Mouse (Mus musculus) right cerebral cortex, postnatal 4 days (tissue): Measurements from ENCODE around the gene Eif4g1.

ENCODE experiments used
- DNase-seq: peaks from one replicate; pipeline ENCODE4 v3.0.0-alpha.2; 2022

Eif4g1 gene

DNA sequence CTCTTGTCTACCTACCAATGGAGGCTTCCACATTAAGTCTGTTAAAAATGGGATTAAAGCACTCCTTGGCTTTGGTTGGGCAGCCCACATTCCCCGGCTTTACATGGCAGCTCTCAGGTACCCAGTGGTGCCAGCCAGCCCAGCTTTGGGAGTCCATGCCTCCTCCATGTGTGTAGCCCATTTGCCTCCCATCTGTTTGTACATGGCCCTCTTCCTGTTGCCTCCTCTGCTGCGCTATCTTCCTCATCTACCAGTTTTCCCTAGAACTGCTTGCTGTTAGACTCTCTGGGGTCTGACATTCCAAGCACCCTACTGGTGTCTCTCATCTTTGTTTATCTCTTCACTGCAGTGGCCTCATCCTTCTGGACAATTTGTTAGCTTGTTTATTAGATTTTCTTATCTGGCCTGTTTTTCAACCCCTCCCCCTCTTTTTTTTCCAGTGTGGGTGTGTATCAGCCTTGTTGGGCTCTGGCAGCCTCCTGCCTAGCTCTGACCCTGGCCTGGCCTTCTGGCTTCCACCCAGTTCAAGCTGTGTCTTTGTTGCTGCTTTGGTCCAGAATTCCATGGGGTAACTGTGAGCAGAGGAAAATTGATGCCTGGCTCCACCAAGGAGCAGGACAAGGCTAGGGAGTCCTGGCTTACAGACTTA is 38.4 kb downstream of the Eif4g1 start:
- no peak for DNase-seq

DNA sequence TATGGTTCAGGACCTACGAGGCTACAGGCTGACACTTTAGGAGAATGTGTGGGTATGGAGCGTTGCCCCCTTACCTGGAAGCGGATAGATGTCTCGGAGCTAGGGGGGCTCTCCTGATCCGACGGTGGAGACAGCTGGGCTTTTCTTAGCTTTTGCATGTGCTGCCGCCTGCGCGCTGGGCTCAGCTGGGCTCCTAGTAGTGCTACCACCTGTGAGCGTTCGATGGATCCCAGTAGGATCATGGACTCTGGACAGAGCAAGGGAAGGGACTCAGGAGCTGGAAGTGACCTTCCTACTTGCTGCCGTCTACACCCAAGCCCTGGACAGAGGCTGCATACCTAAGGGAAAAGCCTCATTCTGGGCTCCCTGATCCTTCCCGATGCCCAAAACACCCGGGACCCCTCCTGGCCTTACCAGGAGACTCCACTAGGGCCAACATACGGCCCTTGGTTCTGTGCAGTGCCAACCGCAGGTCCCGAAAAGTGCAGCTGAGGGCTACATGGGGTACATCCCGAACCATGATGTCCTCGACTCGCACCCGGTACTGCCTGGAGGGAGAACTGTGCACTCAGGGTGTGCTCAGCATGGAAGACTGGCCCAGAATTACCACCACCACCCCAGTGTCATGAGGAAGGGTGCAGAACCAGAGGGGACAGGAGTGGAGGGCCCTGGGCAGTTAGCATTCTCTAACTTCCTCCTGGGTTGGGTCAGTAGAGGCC is 40.3 kb downstream of the Eif4g1 start:
- no peak for DNase-seq

DNA sequence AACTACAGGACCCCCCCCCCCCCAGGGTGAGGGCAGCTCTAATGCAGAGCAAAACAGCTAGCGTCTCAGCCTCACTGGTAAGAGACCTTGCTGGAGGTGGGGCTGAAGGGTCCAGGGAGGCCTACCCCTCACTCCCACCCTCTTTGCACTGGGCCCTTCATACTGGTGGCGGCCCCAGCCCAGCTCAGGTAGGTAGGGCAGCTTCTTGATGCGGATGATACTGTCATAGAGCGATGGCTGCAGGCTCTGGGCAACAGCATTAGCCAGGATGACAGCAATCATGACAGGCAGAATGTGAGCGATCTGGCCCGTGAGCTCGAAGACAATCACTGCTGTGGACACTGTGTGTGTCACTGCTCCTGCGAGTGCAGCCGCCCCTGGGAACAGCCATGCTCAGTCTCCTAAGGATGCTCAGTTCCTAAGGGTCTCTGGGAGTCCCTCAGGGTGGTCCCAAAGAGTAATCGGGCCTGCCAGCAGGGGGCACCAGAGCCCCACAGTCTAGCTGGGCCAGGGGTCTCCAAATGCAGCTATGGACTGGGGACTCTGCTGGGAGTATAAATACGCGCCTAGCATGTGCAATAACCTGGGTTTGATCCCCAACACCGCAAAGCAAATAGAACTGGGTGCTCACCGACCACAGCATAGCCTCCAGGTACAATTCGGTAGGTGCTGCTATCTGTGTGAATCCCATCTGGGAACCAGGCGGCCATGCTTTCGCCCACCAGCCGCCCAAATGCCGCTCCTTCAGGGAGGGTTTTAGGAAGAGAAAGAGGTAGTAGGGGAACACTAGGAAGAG is 41.0 kb downstream of the Eif4g1 start:
- DNase-seq, result peak; percentile 86

DNA sequence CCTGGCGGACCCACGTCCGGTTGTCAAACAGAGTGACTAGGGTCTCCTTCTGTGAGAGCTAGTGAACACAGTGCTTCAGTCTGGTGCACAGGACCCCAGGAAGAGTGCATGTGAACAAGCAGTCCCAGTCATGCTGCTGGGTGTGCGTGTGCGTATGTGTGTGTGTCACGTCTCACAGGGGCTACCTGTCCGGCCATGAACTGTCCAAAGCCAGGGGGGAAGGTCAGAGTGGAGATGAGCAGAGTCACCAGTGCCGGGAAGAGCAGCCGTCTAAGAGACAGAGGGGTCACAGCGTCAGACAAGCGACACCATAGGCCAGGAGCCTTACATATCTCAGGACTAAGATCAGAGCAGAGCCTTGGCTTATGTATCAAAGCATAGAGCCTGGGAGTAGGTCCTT is 42.3 kb downstream of the Eif4g1 start:
- no peak for DNase-seq

DNA sequence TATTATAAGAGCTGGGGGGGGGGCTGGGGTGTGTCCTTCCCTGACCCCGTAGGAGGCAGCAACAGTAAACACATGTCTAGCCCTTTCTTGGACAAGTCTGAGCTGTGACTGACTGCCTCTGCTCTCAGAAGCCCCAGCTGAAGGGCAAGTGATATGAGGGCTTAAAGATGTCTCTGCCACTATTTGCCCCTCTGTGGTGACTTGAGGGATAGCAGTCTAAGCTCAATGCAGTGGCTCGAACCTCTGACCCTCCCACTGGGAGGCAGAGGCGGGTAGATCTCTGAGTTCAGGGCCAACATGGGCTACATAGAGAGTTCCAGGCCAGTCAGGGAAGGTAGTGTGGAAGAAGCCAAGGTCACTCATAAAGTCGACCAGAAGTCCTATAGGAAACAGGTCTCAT is 42.7 kb downstream of the Eif4g1 start:
- no peak for DNase-seq

DNA sequence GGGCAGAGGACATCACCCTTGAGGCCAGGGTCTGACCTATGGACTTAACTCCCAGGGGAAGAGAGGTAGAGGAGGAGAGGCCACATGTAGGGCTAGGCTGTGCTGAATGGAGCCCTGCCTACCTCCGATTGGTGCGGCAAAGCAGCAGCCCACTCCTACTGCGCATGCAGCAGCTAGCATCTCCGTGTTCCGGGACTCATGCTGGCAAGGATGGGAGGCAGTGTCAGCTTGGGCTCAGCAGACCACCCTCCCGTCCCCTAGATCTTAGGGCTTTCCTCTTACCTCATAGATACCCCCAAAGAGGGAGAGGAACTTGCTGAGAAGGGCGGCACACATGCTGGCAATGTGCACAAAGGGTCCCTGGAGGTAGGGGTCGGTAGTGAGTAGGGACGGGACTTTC is 44.1 kb downstream of the Eif4g1 start:
- no peak for DNase-seq

DNA sequence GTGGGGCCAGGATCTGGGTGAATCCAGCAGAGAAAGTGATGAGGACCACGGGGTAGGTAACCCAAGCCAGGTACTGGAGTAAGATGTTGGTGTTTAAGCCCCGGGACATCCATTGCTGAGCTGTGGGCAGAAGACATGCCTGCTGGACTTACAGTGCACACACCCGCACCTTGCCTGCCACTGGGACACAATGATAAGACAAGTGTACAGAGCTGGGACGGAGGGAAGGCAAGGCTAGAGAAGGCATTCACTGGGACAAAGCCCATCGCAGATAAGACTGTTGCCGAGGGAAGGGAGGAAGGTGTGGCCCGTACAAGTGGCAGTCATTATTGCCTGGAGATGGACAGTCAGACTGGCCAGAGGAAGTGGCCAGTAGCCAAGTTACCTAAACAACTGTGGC is 44.8 kb downstream of the Eif4g1 start:
- no peak for DNase-seq

DNA sequence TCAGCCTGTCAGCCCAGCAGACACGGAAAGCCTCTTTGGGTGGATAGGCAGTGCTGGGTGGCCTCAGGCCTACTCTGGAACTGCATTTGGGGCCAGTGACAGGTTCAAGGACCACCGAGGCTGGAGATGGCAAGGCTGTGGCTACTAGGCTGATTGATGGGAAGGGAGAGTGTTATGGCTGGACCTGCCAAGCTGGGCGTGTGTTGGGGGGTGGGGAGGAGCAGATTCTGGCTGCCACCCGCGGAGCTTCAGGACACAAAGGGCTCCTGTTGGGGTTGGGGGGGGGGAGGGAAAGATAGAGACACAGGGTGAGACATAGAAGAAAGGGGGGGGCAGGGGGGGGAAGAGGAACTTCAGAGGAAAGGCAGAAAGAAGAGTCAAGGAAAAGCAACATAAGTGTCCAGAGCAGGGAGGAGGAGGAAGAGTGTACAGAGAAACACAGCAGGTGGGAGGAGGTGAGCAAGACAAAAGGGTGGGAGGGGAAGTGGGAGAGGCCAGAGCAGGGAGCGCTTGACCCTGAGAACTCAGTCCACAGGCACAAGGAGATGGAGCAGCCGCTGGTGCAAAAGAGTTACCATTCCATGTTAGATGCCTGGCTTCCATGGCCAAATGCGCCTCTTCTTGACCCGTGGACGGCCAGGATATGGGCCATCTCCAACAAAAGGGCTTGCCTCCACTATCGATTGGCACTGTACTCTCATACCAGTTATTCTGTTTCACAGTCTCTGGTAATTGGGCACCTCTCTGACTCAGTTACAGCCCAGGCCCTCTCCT is 46.4 kb downstream of the Eif4g1 start:
- DNase-seq, result no peak

DNA sequence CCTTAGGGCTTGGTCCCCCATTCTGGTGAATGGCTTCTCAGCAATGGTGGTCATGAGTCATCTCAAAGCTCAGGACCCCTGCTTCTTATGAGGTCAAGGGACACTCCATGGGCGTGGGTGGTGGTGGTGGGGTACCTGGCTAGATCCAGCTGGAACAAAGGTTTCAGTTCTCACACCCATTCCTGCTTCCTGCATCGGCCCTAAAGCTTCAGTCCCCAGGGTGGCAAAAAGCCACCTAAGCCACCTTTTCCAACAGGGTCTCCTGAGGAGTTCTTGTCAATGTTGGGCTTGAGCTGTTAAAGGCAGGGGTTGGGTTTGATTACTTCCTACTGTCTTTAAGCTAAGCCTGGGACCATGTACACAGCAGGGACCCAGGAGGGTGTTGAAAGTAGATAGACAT is 47.0 kb downstream of the Eif4g1 start:
- DNase-seq, result no peak

DNA sequence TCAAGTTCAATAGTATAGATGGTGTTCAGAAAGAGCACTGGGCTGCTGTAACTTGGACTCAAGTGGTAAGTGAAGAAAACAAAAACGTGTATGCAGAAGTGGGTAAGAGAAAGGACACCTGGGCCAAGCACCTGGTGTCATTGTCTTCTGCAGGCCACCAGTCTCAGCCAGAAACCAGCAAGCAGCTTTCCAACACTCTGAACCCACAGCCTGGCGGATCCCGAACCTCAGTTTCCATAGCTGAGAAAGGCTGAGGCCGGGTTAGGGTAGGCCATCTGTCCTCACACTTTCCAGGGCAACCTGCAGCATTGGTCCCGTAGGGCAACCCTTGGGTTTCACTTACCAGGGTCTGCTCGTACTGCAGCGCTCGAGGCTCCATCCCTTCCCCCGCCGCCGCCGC is 47.5 kb downstream of the Eif4g1 start:
- no peak for DNase-seq

DNA sequence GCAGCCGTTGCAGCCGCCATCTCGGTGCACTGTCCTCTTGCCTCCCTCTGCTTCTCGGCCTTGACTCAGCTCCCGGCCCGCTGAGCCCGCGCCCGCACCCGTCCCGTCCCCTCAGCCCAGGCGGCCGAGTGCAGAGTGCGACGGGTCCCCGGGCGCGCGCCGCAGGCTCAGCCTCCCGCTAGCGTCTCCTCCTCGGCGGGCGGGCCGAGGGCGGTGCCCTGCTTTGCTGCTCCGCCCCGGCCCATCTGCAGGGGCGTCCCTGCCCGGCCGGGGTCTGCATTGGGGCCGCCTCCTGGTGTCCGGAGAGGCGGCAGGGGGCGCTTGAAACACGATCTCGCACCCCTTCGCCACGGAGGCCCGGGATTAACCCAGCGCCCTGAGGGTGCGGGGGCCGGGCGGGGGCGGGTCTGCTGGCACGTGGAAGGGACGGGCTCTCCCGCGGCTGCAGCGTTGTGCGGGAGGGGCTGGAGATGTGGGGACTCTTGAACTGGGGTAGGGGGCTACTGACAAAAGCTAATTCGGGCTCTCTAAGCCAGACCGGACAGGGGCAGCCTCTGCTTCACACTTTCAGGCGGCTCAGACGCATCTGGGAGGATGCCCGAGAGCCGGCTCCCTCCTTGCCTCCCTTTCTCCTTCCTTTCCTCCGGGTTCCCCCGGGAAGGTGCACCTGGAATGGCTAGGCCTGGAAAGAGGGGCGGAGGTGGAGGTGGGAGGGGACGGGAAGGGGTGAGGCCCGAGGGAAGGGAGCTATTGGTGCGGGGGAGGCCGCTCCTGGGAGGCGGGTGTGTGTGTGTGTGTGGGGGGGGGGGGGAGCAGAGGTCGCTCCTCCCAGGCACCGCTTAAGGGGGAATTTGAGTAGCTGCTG is 48.1 kb downstream of the Eif4g1 start:
- DNase-seq, result peak; percentile 78

DNA sequence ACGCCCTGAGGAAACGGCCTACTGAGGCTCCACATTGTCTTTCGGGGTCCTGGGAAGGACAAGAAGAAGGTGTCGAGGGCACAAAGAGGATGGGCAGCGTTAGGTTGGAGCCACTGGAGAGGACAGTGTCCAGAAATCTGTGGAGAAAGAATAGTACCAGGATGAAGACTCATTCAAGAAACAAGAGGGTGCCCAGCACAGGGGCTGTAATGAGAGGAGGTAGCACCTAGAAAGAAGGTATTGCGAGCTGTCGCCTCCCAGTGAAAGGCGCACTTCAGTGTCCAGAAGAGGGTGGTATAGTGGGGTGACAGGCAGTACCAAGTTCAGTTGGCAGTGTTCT is 48.7 kb downstream of the Eif4g1 start:
- DNase-seq, result no peak

DNA sequence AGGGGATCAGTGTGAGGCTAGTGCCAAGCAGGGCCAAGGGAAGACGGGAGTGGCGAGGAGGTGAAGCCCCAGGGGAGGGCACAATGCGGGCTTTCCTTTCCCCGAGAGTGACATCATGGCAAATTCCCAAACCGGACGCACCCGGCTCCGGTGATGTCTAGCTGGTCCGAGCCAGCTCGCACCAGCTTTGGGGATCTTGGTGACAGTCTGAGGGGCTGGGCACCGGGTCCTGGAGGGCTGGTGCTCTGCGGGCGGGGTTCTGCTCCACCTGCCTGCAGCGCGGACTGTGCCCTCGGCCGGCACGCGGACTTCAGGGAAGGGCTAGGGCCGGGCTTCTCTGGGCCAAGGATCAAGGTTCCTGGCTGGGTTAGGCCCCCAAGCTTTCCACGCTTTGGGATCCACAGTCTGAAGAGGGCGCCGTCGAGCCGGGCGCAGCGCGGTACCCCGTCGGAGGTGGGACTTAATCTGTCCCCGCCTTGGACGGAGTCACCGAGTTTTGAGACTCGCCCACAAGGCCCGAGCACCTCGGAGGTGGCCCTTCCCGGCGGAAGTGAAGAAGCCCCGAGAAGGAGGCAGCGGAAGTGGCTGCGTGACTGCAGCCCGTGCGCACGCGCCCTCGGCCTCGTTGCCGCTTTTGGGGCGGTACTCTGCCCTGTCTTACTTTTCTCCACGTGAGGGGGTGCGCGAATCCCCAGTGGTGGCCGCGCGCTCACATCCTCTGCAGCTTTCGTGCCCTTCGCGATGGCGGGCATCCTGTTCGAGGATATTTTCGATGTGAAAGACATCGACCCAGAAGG is 49.3 kb downstream of the Eif4g1 start, which contains the start of the genes Polr2h and Clcn2:
TSS of gene Polr2h (plus strand) at position 485 of the 797 bp plus-strand sequence.
TSS of gene Clcn2 (minus strand) at position 566 of the 797 bp plus-strand sequence.
- peak; percentile 94 for DNase-seq

DNA sequence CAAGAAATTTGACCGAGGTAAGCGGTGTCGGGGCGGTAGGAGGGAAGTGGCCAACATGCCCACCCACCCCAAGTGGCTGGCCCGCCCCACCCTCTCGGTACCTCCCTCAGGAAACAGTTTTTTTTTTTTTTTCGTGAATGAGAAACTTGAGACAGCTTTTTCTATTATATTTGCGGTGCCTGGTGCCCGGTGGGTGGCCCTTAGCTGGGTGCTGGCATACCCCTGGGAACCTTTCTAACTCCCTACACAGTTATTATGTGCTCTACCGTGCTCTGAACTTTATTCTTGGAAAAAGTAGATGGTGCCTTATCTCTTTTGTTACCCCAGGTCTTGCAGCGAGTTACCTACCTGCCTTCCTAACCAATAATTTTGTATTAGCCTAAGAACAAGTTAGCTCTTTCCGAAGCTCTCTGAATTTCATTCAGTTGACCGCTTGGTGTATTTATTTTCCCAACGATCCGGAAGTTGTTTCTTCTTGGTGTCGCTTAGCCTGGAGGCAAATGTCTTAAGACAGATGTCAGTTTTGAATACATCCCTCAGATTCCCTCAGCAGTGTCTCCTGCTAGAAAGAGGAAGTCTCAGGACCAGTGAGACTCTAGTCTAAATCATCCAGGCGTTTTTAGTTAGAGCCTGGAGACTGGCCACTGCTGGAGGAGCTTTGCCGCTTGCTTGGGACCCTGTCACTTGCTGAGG is 50.0 kb downstream of the Eif4g1 start:
- no peak for DNase-seq

DNA sequence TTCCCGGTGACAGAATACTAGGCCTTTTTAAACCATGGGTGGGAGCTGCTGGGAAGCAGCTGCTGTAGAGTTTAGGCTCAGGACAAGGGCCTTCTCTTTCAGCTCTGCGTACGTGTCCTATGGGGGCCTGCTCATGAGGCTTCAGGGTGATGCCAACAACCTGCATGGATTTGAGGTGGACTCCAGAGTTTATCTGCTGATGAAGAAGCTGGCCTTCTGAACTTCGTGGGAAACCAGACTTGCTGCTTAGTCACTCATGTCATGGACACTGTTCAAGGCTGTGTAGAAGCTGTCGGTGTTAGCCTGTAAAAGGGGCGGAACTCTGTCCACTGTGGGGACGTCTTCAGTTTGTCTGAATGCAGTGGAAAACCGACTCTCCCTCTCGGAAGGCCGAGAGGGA is 53.7 kb downstream of the Eif4g1 start:
- no peak for DNase-seq

DNA sequence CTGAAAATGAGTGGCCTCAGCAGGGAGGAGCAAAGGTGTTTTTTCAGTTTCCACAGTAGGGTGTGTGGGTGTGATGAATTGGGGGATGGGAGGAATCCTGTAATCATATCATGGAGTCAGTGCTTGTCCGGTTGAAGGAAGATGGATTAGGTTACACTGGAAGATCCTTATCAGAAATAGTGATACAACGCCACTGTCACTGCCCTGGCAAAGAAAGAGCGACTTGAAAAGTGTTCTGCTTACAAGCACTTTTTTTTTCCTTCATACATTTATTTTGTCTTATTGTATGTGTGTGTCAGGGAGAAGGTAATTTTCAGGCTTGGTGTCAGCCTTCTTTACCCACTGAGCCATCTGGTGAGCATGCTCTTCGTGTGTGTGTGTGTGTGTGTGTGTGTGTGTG is 54.6 kb downstream of the Eif4g1 start:
- DNase-seq, result no peak

DNA sequence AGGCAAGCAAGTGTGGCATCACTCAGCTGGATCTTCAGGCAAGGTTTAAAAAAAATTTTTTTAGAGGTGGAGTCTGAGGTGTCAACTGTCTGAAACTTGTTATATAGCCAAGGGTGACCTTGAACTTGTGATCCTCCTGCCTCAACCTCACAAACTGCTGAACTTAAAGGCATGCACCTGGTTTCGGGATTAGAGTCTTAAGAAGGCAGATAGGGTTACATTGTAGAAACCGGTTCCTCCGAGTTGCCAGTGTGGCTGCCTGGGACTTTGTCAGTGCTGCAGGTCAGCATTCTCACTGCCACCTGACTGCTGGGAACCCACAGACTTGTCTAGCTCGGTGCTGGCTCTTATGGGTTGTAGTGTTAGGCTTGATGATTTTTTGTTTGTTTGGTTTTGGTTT is 55.1 kb downstream of the Eif4g1 start:
- DNase-seq, result no peak

DNA sequence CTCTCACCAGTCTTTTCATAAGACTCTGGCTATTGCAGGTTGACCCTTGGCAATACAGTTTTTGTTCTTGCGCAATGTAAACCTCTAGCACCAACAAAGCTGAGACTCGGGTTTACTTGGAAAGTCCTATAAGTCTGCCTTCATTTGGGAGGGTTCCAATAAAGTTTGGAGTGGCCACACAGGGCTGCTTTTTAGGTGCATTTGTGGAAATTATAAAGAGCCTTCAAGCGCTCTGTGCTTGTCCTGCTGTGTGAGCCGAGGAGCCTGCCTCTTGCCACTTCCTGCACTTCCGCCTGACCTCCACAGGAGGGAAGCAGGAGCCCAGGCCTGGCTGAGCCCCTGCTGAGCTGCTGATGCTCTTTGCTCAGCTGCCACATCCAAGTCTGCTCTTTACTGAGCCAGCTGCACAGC is 56.2 kb downstream of the Eif4g1 start:
- peak; percentile 43 for DNase-seq

DNA sequence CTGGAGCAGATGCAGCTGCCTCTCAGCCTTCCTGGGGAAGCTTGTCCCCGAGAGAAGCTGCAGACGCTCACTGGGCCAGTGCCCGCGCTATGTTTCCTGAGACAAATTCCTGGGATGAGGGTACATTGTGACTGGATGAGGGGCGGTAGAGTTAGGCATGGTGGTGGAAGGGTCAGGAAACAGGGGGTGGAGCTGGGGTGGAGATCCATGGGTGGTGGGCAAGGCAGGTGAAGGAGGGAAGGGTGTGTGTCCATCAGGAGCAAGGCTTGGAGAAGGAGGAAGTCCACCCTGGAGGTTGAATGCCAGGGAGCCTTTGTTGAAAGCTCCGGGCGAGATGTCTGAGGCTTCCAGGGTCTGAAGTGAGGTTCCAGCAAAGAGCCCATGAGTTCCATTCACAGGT is 57.2 kb downstream of the Eif4g1 start:
- no peak for DNase-seq

DNA sequence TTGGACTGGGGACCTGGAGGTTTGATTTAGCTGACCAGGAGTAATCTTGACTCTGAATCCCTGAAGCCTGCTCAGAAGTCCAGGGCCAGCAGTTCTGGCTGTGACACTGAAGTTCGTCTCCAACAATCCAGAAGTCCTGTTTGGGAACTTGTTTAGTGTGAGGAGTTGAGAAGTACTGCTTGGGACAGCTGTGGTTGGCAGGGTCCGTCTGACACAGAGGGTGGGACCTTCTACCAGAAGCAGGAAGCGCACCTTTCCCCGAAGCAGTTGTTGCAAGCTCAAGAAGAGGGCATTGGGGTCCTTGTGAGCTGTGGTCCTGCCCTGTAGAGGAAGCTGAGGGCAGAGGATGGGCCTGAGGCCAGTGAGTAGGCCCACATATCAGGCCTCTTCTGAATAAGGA is 57.6 kb downstream of the Eif4g1 start:
- DNase-seq, result no peak

DNA sequence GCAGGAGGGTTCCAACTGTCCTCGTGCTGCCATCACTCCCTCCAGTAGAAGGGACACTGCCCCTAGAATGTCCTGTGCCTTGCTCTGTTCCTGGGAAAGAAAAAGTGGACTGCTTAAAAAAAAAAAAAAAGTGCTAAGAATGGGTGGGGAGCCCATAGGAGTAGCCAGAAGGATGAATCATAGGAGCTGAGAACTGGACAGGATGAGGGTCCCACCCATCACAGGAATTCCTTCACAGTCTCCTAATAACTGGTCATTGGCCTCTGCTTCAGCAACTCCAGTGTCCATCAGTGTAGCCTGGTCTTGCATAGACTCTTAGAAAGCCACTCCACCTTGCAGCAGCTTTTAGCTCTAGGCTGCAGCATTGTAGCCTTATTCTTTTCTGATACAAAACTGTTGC is 58.3 kb downstream of the Eif4g1 start:
- no peak for DNase-seq
